Mouse (Mus musculus): Measurements from ENCODE around the gene Wdr93.

DNA sequence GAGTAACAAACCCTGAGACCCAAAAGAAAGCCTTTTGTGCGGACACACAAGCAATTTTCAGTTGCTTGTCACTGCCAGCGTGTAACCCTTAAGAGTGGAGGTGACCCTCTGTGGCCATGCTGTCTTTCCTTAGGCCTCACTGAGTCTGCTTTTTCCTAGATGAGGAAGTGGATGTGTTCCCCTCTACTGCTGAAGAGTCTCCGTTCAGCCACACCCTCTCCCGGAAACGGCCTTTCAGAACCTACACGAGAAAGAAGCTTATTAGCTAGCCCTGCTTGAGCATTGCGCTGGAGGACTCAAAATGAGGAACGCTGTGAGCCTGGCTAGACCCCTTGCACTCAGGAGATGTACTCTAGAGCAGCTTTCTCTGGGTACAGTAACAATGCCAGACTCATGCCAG is 46.5 kb upstream of the Wdr93 start:
- TF ChIP-seq CTCF (IDR thresholded peaks at IDR 0.05; ENCODE audit: control insufficient read depth, insufficient read depth, low read length) = no peak
- TF ChIP-seq POLR2A (IDR thresholded peaks at IDR 0.05; ENCODE audit: borderline replicate concordance, control insufficient read depth, low read depth, low read length) = no peak

All from bone marrow, adult 2 months (tissue).